Mouse (Mus musculus) thymus, postnatal 0 days (tissue): ENCODE measurements around the gene Tbc1d4. TPM values are rescaled to one million over a fixed set of nuclear protein-coding genes. Genes with fewer than 3 reads are reported as not detected.

ENCODE experiments used
- DNase-seq: peaks from one replicate; pipeline ENCODE4 v3.0.0-alpha.2; 2015; ENCODE audit warnings: low spot score
- polyA plus RNA-seq: library from polyadenylated mRNA; unstranded; fragments of >200 nt; fragmentation: Nextera tagmentation; extraction: Ambion mirVana; gene quantifications from 2 replicates; pipeline ENCODE4 v1.2.1, GENCODE M21; 2015

The Tbc1d4 gene
- polyA plus RNA-seq, 1 experiment from 2014 or later, result 15.0 TPM

GRCm38 (mm10) chr14:101437925-101438324, 171.1 kb downstream of the Tbc1d4 start:
- DNase-seq, result no peak

GRCm38 (mm10) chr14:101430536-101430935, 178.5 kb downstream of the Tbc1d4 start:
- DNase-seq, result no peak

- no peak for DNase-seq
Measured at GRCm38 (mm10) chr14:101428805-101429516, 180.0 kb downstream of the Tbc1d4 start.

GRCm38 (mm10) chr14:101417679-101418078, 191.3 kb downstream of the Tbc1d4 start:
- DNase-seq, result no peak

Other genes starting within 250 kb of the Tbc1d4 start
- gene Commd6, start 31.5 kb upstream of the Tbc1d4 start, polyA plus RNA-seq, result 111 and 125 TPM in 2 replicates
- gene Uchl3, start 44.8 kb upstream of the Tbc1d4 start, polyA plus RNA-seq, result 203 and 219 TPM in 2 replicates
- 0.68 and 1.6 TPM in 2 replicates for gene Gm9922, start 120.6 kb upstream of the Tbc1d4 start, polyA plus RNA-seq
- gene Lmo7, start 120.8 kb upstream of the Tbc1d4 start, polyA plus RNA-seq, result 2.6 and 3.2 TPM in 2 replicates